Mouse (Mus musculus): Measurements from ENCODE around the gene Plgrkt. TPM values are rescaled to one million over a fixed set of nuclear protein-coding genes. Genes with fewer than 3 reads are reported as not detected.

Plgrkt gene
- polyA plus RNA-seq, 1 experiment from 2014 or later = 40.6 TPM

GRCm38 (mm10) chr19:29394721-29395120 lies 27.5 kb upstream of the Plgrkt start:
- no peaks in the 10 kb centered on the region for H3K36me3 ChIP-seq (ENCODE audit: insufficient read depth)
- no peak overlapping the region for H3K4me3 ChIP-seq (ENCODE audit: low read depth, low read length)
- no peaks in the 10 kb centered on the region; the same call in 1 of the 2 replicates for H3K9me3 ChIP-seq (ENCODE audit: low read depth, low read length)
- 86% methylated on average over 2 of the region's 2 CpGs for WGBS
- H3K27me3 ChIP-seq (ENCODE audit: insufficient read depth, low read length) = no peaks in the 10 kb centered on the region
- H3K27ac ChIP-seq (ENCODE audit: low read depth) = no peak overlapping the region
- no peak for TF ChIP-seq CTCF (IDR thresholded peaks at IDR 0.05; ENCODE audit: low read depth)
- ATAC-seq (ENCODE audit: insufficient read depth) = no peak
- no peak for DNase-seq
- H3K9ac ChIP-seq = no peak overlapping the region
- no peak overlapping the region for H3K4me2 ChIP-seq
- no peaks in the 10 kb centered on the region for H3K4me1 ChIP-seq (ENCODE audit: insufficient read depth)

- no peak overlapping the region for H3K4me2 ChIP-seq
- 70% methylated on average over 9 of the region's 9 CpGs for WGBS
- TF ChIP-seq CTCF (IDR thresholded peaks at IDR 0.05; ENCODE audit: low read depth) = no peak
- H3K4me3 ChIP-seq (ENCODE audit: low read depth, low read length) = no peak overlapping the region
- DNase-seq (no peak), ATAC-seq (ENCODE audit: insufficient read depth) (no peak)
- H3K27ac ChIP-seq (ENCODE audit: low read depth) = no peak overlapping the region
- no peaks in the 10 kb centered on the region for H3K36me3 ChIP-seq (ENCODE audit: insufficient read depth)
- no peak overlapping the region for H3K9ac ChIP-seq
- H3K9me3 ChIP-seq (ENCODE audit: low read depth, low read length) = no peaks in the 10 kb centered on the region; the same call in 1 of the 2 replicates
- H3K4me1 ChIP-seq (ENCODE audit: insufficient read depth) = no peaks in the 10 kb centered on the region
- H3K27me3 ChIP-seq (ENCODE audit: insufficient read depth, low read length) = no peaks in the 10 kb centered on the region
Observed at GRCm38 (mm10) chr19:29393333-29393732, 26.1 kb upstream of the Plgrkt start.

- H3K36me3 ChIP-seq (ENCODE audit: insufficient read depth) = no peaks in the 10 kb centered on the region
- ATAC-seq (ENCODE audit: insufficient read depth) = no peak
- no peak overlapping the region for H3K9ac ChIP-seq
- no peaks in the 10 kb centered on the region for H3K9me3 ChIP-seq (ENCODE audit: low read depth, low read length)
- DNase-seq = no peak
- H3K4me3 ChIP-seq (ENCODE audit: low read depth, low read length) = no peak overlapping the region
- WGBS = 58% methylated on average over 4 of the region's 4 CpGs
- no peaks in the 10 kb centered on the region for H3K27me3 ChIP-seq (ENCODE audit: insufficient read depth, low read length)
- no peak overlapping the region for H3K27ac ChIP-seq (ENCODE audit: low read depth)
- H3K4me2 ChIP-seq = no peak overlapping the region
- no peak for TF ChIP-seq CTCF (IDR thresholded peaks at IDR 0.05; ENCODE audit: low read depth)
- H3K4me1 ChIP-seq (ENCODE audit: insufficient read depth) = no peaks in the 10 kb centered on the region
Observed at GRCm38 (mm10) chr19:29391279-29391678, 24.1 kb upstream of the Plgrkt start.

- ATAC-seq (ENCODE audit: insufficient read depth) (no peak), DNase-seq (no peak)
- Histone ChIP-seq H3K4me3 (ENCODE audit: low read depth, low read length) (no peak overlapping the region), H3K4me1 (ENCODE audit: insufficient read depth) (no peaks in the 10 kb centered on the region), H3K36me3 (ENCODE audit: insufficient read depth) (no peaks in the 10 kb centered on the region), H3K9me3 (ENCODE audit: low read depth, low read length) (no peaks in the 10 kb centered on the region), H3K9ac (no peak overlapping the region), H3K27me3 (ENCODE audit: insufficient read depth, low read length) (no peaks in the 10 kb centered on the region), H3K27ac (ENCODE audit: low read depth) (no peak overlapping the region), H3K4me2 (no peak overlapping the region)
- WGBS = 51% methylated on average over 5 of the region's 5 CpGs
- TF ChIP-seq CTCF (IDR thresholded peaks at IDR 0.05; ENCODE audit: low read depth) = no peak
Observed at GRCm38 (mm10) chr19:29390483-29390882, 23.3 kb upstream of the Plgrkt start.

GRCm38 (mm10) chr19:29388818-29389217 lies 21.6 kb upstream of the Plgrkt start:
- Histone ChIP-seq H3K36me3 (ENCODE audit: insufficient read depth) (no peaks in the 10 kb centered on the region), H3K9me3 (ENCODE audit: low read depth, low read length) (no peaks in the 10 kb centered on the region), H3K4me2 (no peak overlapping the region), H3K9ac (no peak overlapping the region), H3K4me1 (ENCODE audit: insufficient read depth) (no peaks in the 10 kb centered on the region), H3K4me3 (ENCODE audit: low read depth, low read length) (no peak overlapping the region), H3K27ac (ENCODE audit: low read depth) (no peak overlapping the region), H3K27me3 (ENCODE audit: insufficient read depth, low read length) (no peaks in the 10 kb centered on the region)
- ATAC-seq (ENCODE audit: insufficient read depth) = no peak
- WGBS = 100% methylated on average over 1 of the region's 1 CpGs
- no peak for DNase-seq
- TF ChIP-seq CTCF (IDR thresholded peaks at IDR 0.05; ENCODE audit: low read depth) = no peak

GRCm38 (mm10) chr19:29385822-29386221 lies 18.6 kb upstream of the Plgrkt start:
- Histone ChIP-seq H3K4me3 (ENCODE audit: low read depth, low read length) (no peak overlapping the region), H3K27me3 (ENCODE audit: insufficient read depth, low read length) (no peaks in the 10 kb centered on the region), H3K4me1 (ENCODE audit: insufficient read depth) (no peaks in the 10 kb centered on the region), H3K9me3 (ENCODE audit: low read depth, low read length) (no peaks in the 10 kb centered on the region), H3K27ac (ENCODE audit: low read depth) (no peak overlapping the region), H3K4me2 (no peak overlapping the region), H3K36me3 (ENCODE audit: insufficient read depth) (no peaks in the 10 kb centered on the region), H3K9ac (no peak overlapping the region)
- 72% methylated on average over 4 of the region's 4 CpGs for WGBS
- no peak for DNase-seq
- TF ChIP-seq CTCF (IDR thresholded peaks at IDR 0.05; ENCODE audit: low read depth) = no peak
- no peak for ATAC-seq (ENCODE audit: insufficient read depth)

GRCm38 (mm10) chr19:29384994-29385393 lies 17.8 kb upstream of the Plgrkt start:
- WGBS = 64% methylated on average over 6 of the region's 6 CpGs
- H3K4me2 ChIP-seq = no peak overlapping the region
- ATAC-seq (ENCODE audit: insufficient read depth) = no peak
- no peak for TF ChIP-seq CTCF (IDR thresholded peaks at IDR 0.05; ENCODE audit: low read depth)
- H3K27ac ChIP-seq (ENCODE audit: low read depth) = no peak overlapping the region
- DNase-seq = no peak
- no peaks in the 10 kb centered on the region for H3K36me3 ChIP-seq (ENCODE audit: insufficient read depth)
- no peaks in the 10 kb centered on the region for H3K9me3 ChIP-seq (ENCODE audit: low read depth, low read length)
- no peaks in the 10 kb centered on the region for H3K27me3 ChIP-seq (ENCODE audit: insufficient read depth, low read length)
- no peak overlapping the region for H3K4me3 ChIP-seq (ENCODE audit: low read depth, low read length)
- H3K9ac ChIP-seq = no peak overlapping the region
- H3K4me1 ChIP-seq (ENCODE audit: insufficient read depth) = no peaks in the 10 kb centered on the region

GRCm38 (mm10) chr19:29384412-29384811 lies 17.2 kb upstream of the Plgrkt start:
- TF ChIP-seq CTCF (IDR thresholded peaks at IDR 0.05; ENCODE audit: low read depth) = no peak
- H3K9me3 ChIP-seq (ENCODE audit: low read depth, low read length) = no peaks in the 10 kb centered on the region
- no peak overlapping the region for H3K4me3 ChIP-seq (ENCODE audit: low read depth, low read length)
- no peaks in the 10 kb centered on the region for H3K4me1 ChIP-seq (ENCODE audit: insufficient read depth)
- no peaks in the 10 kb centered on the region for H3K27me3 ChIP-seq (ENCODE audit: insufficient read depth, low read length)
- no peak overlapping the region for H3K9ac ChIP-seq
- H3K4me2 ChIP-seq = no peak overlapping the region
- DNase-seq = no peak
- 84% methylated on average over 9 of the region's 9 CpGs for WGBS
- ATAC-seq (ENCODE audit: insufficient read depth) = no peak
- no peak overlapping the region for H3K27ac ChIP-seq (ENCODE audit: low read depth)
- no peaks in the 10 kb centered on the region for H3K36me3 ChIP-seq (ENCODE audit: insufficient read depth)
